Mouse (Mus musculus): Measurements from ENCODE around the gene Kcna7. TPM values are rescaled to one million over a fixed set of nuclear protein-coding genes. Genes with fewer than 3 reads are reported as not detected.
A peak's percentile ranks its signal among the peaks of the same experiment; 100 is the strongest.
"Not testable (repeated sequence)": the region's sequence is repeated elsewhere in the genome, so short reads cannot be mapped to it uniquely, and the experiment has no call there.

Kcna7 gene
- not detected in 2 replicates for polyA plus RNA-seq (2015; fragmentation: Nextera tagmentation; extraction: Ambion mirVana)

DNA sequence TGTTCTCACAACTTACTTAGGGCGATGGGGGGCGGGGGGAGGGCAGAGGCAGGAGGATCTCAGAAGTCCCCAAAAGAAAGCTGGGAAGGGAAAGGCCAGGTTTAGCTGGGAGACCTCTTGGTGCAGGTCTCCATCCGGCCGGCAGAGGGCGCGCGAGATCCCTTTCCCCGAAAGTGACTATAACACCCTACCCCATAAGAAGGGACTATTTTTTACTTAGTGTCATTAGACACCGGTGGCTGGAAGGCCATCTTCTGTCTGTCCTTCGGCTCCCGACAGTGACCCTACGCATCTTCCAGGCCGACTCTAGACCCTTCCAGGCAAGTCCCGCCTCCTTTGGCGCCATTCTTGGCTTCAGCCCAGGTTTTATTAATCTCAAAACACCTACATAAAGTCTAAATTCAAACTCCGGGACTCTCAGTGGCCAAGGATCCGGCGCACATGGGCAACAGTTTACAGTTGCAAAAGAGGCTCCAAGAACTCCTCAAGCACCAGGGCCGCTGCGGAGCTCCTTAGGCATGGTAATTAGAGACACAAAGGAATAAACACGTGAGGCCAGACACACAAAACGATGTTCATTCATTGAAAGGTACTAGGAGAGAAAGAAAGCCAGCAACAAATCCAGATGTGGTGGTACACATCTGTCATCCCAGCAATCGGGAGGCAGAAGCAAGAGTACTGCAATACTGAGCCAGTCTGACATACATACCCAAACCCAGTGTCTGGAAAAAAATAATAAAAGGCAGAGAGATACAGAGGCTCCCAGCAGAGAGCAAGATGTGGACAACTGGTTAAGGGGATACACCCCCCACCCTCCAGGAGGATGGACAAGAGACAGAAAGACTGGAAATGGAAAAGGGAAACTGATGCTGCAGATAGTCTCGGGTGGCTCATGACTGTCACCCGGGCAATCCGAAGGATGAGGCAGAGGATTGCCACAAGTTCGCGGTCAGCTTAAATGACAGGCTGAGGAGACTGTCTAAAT lies at the start of gene Kcna7:
TSS of gene Kcna7 (plus strand) at position 563 of the 985 bp plus-strand sequence.
- Histone ChIP-seq H3K4me2 (peak within 1 kb of the TSS; percentile 82), H3K27ac (no peak within 1 kb of the TSS), H3K27me3 (peaks cover 64% of the 10 kb centered on the region), H3K36me3 (no peaks in the 10 kb centered on the region), H3K4me3 (peak within 1 kb of the TSS; percentile 43), H3K9me3 (no peaks in the 10 kb centered on the region), H3K9ac (peak within 1 kb of the TSS; percentile 31), H3K4me1 (peaks cover 16% of the 10 kb centered on the region)
- ATAC-seq (ENCODE audit: borderline replicate concordance, extremely low read depth, low FRiP score, low TSS enrichment): peak; percentile 27; the same call in 1 of the 2 replicates
- 10% methylated on average over 28 of the region's 28 CpGs for WGBS

- H3K9me3 ChIP-seq: no peaks in the 10 kb centered on the region
- H3K9ac ChIP-seq: no peak overlapping the region
- no peak overlapping the region for H3K4me3 ChIP-seq
- H3K4me2 ChIP-seq: no peak overlapping the region
- peaks cover 4% of the 10 kb centered on the region; the same call in 1 of the 2 replicates for H3K4me1 ChIP-seq
- peaks cover 15% of the 10 kb centered on the region for H3K27me3 ChIP-seq
- no peak for ATAC-seq (ENCODE audit: borderline replicate concordance, extremely low read depth, low FRiP score, low TSS enrichment)
- no peak overlapping the region for H3K27ac ChIP-seq
- H3K36me3 ChIP-seq: no peaks in the 10 kb centered on the region
- 37% methylated on average over 13 of the region's 13 CpGs for WGBS
Measured at GRCm38 (mm10) chr7:45356087-45356486, 49.4 kb upstream of the Kcna7 start.

GRCm38 (mm10) chr7:45359081-45359480 lies 46.4 kb upstream of the Kcna7 start:
- H3K4me3 ChIP-seq; H3K36me3 ChIP-seq; H3K9ac ChIP-seq; ATAC-seq (ENCODE audit: borderline replicate concordance, extremely low read depth, low FRiP score, low TSS enrichment); H3K27ac ChIP-seq; H3K9me3 ChIP-seq; H3K4me2 ChIP-seq: not testable (repeated sequence)
- Histone ChIP-seq H3K4me1 (peaks cover 20% of the 10 kb centered on the region), H3K27me3 (peaks cover 44% of the 10 kb centered on the region)
- WGBS: 54% methylated on average over 10 of the region's 11 CpGs

DNA sequence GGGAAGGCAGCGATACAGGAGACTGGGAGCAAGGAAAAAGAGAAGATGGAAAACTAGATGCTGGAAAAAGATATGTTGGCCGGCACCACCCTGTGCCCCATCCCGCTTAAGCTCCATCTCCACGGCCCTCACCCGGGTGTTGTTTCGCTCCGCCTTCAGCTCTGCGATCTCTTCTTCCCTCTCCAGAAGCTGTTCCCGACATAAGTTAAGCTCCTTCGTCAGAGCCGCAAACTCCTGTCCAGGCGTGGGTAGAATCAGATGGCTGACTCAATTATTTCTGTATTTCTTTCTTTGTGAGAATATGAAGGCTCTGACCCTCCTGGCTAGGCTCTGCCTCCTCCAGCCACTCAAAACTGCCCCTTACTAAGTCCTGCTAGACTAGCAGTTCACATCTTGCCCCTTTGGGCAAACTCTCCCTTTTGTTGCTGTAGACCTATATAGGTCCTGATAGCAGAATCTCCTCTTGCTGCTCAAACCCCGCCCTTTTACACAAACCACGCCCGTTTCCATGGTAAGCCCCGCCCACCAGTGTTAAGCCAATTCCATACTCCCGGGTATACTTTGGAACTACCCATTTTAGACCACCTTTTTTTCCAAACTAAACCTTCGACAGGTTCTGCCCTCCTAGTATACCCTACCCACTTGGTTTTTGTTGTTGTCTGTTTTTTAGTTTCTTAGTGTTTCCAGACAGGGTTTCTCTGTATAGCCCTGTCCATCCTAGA lies 44.9 kb upstream of the Kcna7 start:
- Histone ChIP-seq H3K27me3 (peaks cover 57% of the 10 kb centered on the region), H3K9ac (no peak overlapping the region), H3K9me3 (no peaks in the 10 kb centered on the region), H3K4me2 (peak overlapping the region; percentile 85), H3K4me3 (0 out of 2 replicates have a peak overlapping the region, but pooled peaks have one; percentile 43), H3K4me1 (peaks cover 20% of the 10 kb centered on the region), H3K36me3 (no peaks in the 10 kb centered on the region), H3K27ac (no peak overlapping the region)
- 41% methylated on average over 18 of the region's 18 CpGs for WGBS
- peak; percentile 3; the same call in 1 of the 2 replicates for ATAC-seq (ENCODE audit: borderline replicate concordance, extremely low read depth, low FRiP score, low TSS enrichment)

DNA sequence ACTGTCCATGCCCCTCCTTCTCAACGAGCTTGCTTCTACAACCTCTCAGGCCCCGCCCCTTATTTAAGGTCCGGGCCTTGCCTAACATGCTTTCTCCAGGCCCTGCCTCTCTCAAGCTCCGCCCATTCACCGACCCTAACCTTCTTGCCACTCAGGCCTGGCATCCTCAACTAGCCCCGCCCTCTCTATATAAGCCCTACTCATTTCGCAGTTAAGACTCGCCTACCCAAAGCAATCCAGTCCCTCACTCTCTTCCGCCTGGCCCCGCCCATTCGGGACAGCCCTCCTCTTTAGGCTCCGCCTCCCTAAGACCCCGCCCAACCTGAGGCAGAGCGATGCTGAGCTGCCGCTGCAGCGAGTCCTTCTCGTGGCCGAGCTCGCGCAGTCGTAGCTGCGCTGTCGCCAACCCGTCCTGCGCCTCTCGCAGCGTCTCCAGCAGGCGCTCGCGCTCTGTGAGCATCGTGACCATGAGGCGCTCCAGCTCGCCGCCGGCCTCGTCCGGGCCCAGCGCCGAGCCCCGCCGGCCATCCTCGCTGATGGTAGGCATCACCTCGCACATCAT lies 44.1 kb upstream of the Kcna7 start:
- peaks cover 65% of the 10 kb centered on the region for H3K27me3 ChIP-seq
- H3K27ac ChIP-seq: no peak overlapping the region
- H3K36me3 ChIP-seq: no peaks in the 10 kb centered on the region
- H3K4me1 ChIP-seq: peaks cover 28% of the 10 kb centered on the region
- H3K9me3 ChIP-seq: no peaks in the 10 kb centered on the region
- WGBS: 1% methylated on average over 43 of the region's 43 CpGs
- H3K4me3 ChIP-seq: peak overlapping the region; percentile 43
- H3K9ac ChIP-seq: peak overlapping the region; percentile 25
- ATAC-seq (ENCODE audit: borderline replicate concordance, extremely low read depth, low FRiP score, low TSS enrichment): peak; percentile 83
- peak overlapping the region; percentile 85 for H3K4me2 ChIP-seq

DNA sequence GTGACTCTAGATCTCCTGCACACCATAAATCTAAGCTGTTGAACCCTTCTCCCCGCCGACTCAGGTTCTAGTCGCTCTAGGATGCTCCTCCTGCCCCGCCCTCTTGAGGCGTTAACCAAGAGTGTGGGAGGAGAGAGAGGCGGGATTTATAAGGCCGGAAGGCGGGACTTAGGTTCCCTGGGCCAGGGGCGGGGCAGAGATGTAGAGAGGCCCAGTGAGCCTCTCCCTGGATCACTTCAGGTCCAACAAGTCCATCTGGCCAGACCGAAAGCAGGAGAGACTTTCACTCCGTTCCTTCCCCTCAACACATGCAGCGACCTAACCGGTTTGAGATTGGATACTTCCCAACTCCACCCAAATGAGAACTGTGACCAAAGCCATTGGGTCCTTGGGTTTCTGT lies 42.7 kb upstream of the Kcna7 start:
- H3K36me3 ChIP-seq: no peaks in the 10 kb centered on the region
- H3K27me3 ChIP-seq: peaks cover 68% of the 10 kb centered on the region
- no peak overlapping the region for H3K27ac ChIP-seq
- WGBS: 3% methylated on average over 13 of the region's 13 CpGs
- ATAC-seq (ENCODE audit: borderline replicate concordance, extremely low read depth, low FRiP score, low TSS enrichment): no peak
- no peaks in the 10 kb centered on the region for H3K9me3 ChIP-seq
- no peak overlapping the region; the same call in 1 of the 2 replicates for H3K4me2 ChIP-seq
- no peak overlapping the region for H3K9ac ChIP-seq
- H3K4me3 ChIP-seq: no peak overlapping the region
- peaks cover 36% of the 10 kb centered on the region for H3K4me1 ChIP-seq

GRCm38 (mm10) chr7:45363983-45364382 lies 41.5 kb upstream of the Kcna7 start:
- Histone ChIP-seq H3K27ac (no peak overlapping the region), H3K4me2 (no peak overlapping the region), H3K4me3 (no peak overlapping the region), H3K4me1 (peaks cover 39% of the 10 kb centered on the region), H3K9ac (no peak overlapping the region), H3K9me3 (no peaks in the 10 kb centered on the region), H3K36me3 (no peaks in the 10 kb centered on the region), H3K27me3 (peaks cover 78% of the 10 kb centered on the region)
- WGBS: 69% methylated on average over 2 of the region's 2 CpGs
- no peak for ATAC-seq (ENCODE audit: borderline replicate concordance, extremely low read depth, low FRiP score, low TSS enrichment)

DNA sequence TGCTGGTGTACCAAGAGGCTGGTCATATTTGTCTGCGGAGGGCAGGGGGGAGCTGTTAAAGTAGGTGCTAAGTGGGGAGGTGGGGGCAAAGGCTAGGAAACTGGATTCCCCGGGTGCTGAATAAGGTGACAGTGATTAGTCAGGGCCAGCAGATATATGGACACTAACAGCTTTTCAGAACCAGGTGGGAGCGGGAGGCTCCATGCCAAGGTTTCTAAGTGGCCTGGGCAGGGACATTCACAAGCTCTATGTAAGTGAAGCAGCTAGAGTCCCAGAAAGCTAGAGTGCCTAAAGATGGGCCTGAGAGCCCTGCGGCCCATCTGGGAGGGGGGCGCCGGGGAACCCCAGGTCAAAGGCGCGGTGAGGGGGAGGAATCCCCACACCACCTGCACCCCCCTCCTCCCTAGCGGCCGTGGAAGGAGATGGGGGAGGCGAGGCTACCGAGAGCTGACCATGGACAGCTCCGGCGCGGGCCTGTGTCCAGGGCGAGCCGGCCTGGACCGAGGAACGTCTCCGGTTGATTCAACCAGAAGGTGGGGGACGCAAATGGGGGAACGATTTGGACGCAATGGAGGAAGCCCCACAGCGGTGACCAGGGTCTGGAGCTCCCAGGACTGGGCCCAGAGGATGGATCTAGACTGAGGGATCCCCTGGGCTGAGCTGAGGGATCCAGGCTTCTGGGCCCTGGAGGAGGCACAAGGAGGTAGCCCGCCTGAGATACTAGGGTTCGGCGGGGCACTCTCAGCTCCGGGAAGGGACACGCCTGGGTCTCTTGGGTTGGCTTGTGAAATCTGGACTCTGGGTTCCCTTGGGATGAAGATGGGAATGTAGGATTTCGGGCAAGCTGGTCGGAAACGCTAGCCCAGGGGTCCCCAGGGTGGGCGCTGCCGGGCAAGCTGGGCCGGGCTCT lies 39.5 kb upstream of the Kcna7 start:
- WGBS: 2% methylated on average over 34 of the region's 35 CpGs
- peak overlapping the region; percentile 62 for H3K4me3 ChIP-seq
- H3K27me3 ChIP-seq: peaks cover 79% of the 10 kb centered on the region
- H3K4me2 ChIP-seq: peak overlapping the region; percentile 100
- H3K36me3 ChIP-seq: no peaks in the 10 kb centered on the region
- no peak for ATAC-seq (ENCODE audit: borderline replicate concordance, extremely low read depth, low FRiP score, low TSS enrichment)
- no peaks in the 10 kb centered on the region for H3K9me3 ChIP-seq
- H3K4me1 ChIP-seq: peaks cover 50% of the 10 kb centered on the region
- H3K9ac ChIP-seq: peak overlapping the region; percentile 58
- H3K27ac ChIP-seq: no peak overlapping the region

- Histone ChIP-seq H3K4me3 (peak within 1 kb of the TSS; percentile 62), H3K9ac (peak within 1 kb of the TSS; percentile 58), H3K4me2 (peak within 1 kb of the TSS; percentile 100), H3K9me3 (no peaks in the 10 kb centered on the region), H3K27me3 (peaks cover 72% of the 10 kb centered on the region), H3K27ac (0 out of 2 replicates have a peak within 1 kb of the TSS, but pooled peaks have one; percentile 38), H3K4me1 (peaks cover 43% of the 10 kb centered on the region), H3K36me3 (no peaks in the 10 kb centered on the region)
- ATAC-seq (ENCODE audit: borderline replicate concordance, extremely low read depth, low FRiP score, low TSS enrichment): peak; percentile 10; the same call in 1 of the 2 replicates
- 0% methylated on average over 16 of the region's 26 CpGs for WGBS
Measured at GRCm38 (mm10) chr7:45366652-45367019, 38.8 kb upstream of the Kcna7 start, which contains the start of gene Ppfia3. TSS of gene Ppfia3 (minus strand) at chr7:45367019.

- under 1% methylated on average over 70 of the region's 70 CpGs for WGBS
- Histone ChIP-seq H3K36me3 (no peaks in the 10 kb centered on the region), H3K4me3 (peak overlapping the region; percentile 62), H3K9ac (peak overlapping the region; percentile 58), H3K4me2 (peak overlapping the region; percentile 100), H3K9me3 (no peaks in the 10 kb centered on the region), H3K27ac (0 out of 2 replicates have a peak overlapping the region, but pooled peaks have one; percentile 38), H3K27me3 (peaks cover 66% of the 10 kb centered on the region), H3K4me1 (peaks cover 37% of the 10 kb centered on the region)
- ATAC-seq (ENCODE audit: borderline replicate concordance, extremely low read depth, low FRiP score, low TSS enrichment): peak; percentile 84
Measured at GRCm38 (mm10) chr7:45367020-45367880, 38.2 kb upstream of the Kcna7 start.
